Mouse (Mus musculus) c-Kit-positive CD71-positive TER-119-positive erythroid progenitor cells, embryonic 14.5 days (primary cell): Measurements from ENCODE around the gene Adam29.

Experiments
- DNase-seq: peaks from one replicate; pipeline ENCODE4 v3.0.0-alpha.2; 2013; ENCODE audit warnings: low spot score

The Adam29 gene

DNA sequence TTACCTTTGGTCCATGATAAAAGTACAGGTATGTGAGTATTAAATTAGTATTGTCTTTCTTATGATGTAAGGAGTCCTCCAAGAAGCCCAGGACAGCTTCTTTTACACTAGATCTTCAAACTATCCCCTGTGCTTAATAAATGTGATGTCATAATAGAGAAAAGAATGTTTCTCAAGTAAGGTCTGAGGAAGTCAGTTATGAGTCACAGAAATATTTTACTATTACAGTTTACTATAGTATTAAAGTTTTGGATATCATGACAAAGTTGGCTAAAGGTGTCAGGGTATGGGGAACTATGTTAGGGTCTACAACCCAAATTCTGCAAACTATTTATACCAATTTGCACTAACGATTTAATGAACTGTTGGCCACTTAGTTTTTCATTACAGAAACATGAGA, at the start of gene Adam29:
Gene Adam29 (minus strand): TSS at position 101 of the 400 bp plus-strand sequence.
- no peak for DNase-seq

DNA sequence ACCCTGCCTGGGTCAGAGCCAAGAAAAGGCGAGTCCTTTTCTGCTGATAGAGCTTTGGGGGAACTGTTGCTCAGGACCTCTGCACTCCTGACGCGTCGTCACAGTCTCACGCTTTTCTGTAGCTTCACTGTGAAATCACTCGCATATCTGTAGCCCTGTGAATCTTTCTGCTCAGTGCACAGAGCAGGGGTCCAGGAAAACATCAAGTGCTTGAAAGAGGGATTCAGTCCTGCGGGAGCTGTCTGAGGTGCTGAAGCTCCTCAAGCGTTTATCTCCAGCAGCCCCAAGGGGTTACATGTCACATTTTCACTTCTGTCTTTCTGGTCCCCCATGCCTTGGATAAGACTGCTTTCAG, 33.8 kb upstream of the Adam29 start:
- no peak for DNase-seq

DNA sequence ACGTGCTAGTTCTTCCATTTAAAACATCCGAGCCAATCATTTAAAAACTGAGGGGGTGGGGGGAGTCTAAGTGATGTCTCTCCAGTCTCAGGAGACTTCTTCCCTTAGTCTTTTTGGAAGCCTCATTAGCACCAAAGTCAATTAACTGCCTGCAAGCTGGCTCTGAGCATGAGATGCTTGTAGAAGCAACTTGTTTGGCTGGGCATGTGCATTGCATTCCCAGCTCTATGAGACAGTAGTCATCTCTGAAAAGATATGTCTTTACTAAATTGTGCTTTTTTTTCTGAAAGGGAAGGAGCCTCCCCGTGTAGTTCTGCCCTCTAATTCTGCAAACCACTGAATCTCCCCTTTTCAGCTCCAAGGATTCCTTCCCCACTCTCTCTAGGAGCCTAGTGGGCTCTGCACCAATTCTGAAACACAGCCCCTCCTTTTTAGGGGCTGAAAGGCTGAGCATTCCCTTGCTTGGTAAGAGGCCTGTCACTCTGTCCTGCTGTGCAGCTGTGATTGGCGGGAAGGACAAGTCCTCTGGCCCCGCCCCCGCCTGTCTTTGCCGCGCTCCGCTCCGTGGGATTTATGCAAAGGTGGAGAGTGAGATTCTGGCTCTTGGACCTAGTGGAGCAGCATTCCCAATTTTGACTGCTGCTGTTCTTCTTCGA, 33.2 kb upstream of the Adam29 start, which contains the start of gene Glra3:
Gene Glra3 (plus strand): TSS at position 591 of the 656 bp plus-strand sequence.
- no peak for DNase-seq
